10 mouse cellular contexts compared by ENCODE assay signal in genomic region chr6:108435467-108435866, GRCm38 (mm10).
DNase-seq lines count a peak whose midpoint lies in the region; ATAC-seq lines count a peak whose summit lies in the region.
"Had no signal": no experiment of that assay in that cellular context is flagged by ENCODE, and none has a peak within 500 bp of the region (broad histone marks: within the 10 kb centered on the region; RNA-seq: fewer than 3 reads in every experiment).

No protein-coding gene starts in this region.

- H3K9me3 ChIP-seq in heart, embryonic 13.5 days: no peaks in the 10 kb centered on the region
- H3K9me3 ChIP-seq in lung, embryonic 16.5 days (ENCODE audit: control insufficient read depth, low read length): no peaks in the 10 kb centered on the region
- H3K9me3 ChIP-seq in midbrain, embryonic 15.5 days: no peaks in the 10 kb centered on the region

- DNase-seq in heart, adult 8-10 months (ENCODE audit: low spot score): no peak
- DNase-seq in lung, postnatal 14 days: no peak
- peak; percentile 48 for DNase-seq in embryo, embryonic 11 days
- no peak for DNase-seq in thymus, postnatal 10 days (ENCODE audit: low spot score in 2 of 2)
- no peak for DNase-seq in lung, postnatal 4 days
- DNase-seq: cerebellum, adult 11-12 months; heart, postnatal 36 days had no signal

- 41% methylated on average over 6 of the region's 6 CpGs for WGBS in heart, embryonic 13.5 days
- 39% methylated on average over 6 of the region's 6 CpGs for WGBS in lung, embryonic 16.5 days
- WGBS in midbrain, embryonic 15.5 days: 53% methylated on average over 6 of the region's 6 CpGs

- no peak overlapping the region for H3K4me2 ChIP-seq in heart, embryonic 13.5 days
- no peak overlapping the region for H3K4me2 ChIP-seq in lung, embryonic 16.5 days (ENCODE audit: low read depth, low read length)
- H3K4me2 ChIP-seq in midbrain, embryonic 15.5 days: no peak overlapping the region

- peaks cover 31% of the 10 kb centered on the region for H3K4me1 ChIP-seq in heart, embryonic 13.5 days
- no peaks in the 10 kb centered on the region for H3K4me1 ChIP-seq in lung, embryonic 16.5 days (replicated peaks; ENCODE audit: control insufficient read depth, insufficient read depth, low read length)
- H3K4me1 ChIP-seq in midbrain, embryonic 15.5 days: peaks cover 16% of the 10 kb centered on the region

- no peak for ATAC-seq in heart, embryonic 13.5 days (ENCODE audit: extremely low read depth, insufficient number of reproducible peaks, low FRiP score, low TSS enrichment)
- ATAC-seq in lung, embryonic 16.5 days (ENCODE audit: low read depth): peak; percentile 41; the same call in 1 of the 2 replicates
- ATAC-seq in midbrain, embryonic 15.5 days (replicated peaks): peak; percentile 70

- H3K36me3 ChIP-seq in heart, embryonic 13.5 days: peaks cover 31% of the 10 kb centered on the region
- H3K36me3 ChIP-seq in lung, embryonic 16.5 days (ENCODE audit: control insufficient read depth, insufficient read depth, low read length): peaks cover 5% of the 10 kb centered on the region
- H3K36me3 ChIP-seq in midbrain, embryonic 15.5 days (replicated peaks): no peaks in the 10 kb centered on the region

- H3K4me3 ChIP-seq in heart, embryonic 13.5 days: no peak overlapping the region
- no peak overlapping the region for H3K4me3 ChIP-seq in lung, embryonic 16.5 days (ENCODE audit: low read length)
- no peak overlapping the region for H3K4me3 ChIP-seq in midbrain, embryonic 15.5 days

- H3K9ac ChIP-seq in heart, embryonic 13.5 days: no peak overlapping the region
- no peak overlapping the region for H3K9ac ChIP-seq in lung, embryonic 16.5 days (ENCODE audit: low read length)
- no peak overlapping the region for H3K9ac ChIP-seq in midbrain, embryonic 15.5 days

- peak overlapping the region; percentile 68 for H3K27ac ChIP-seq in heart, embryonic 13.5 days (replicated peaks)
- no peak overlapping the region for H3K27ac ChIP-seq in lung, embryonic 16.5 days (ENCODE audit: low read length)
- H3K27ac ChIP-seq in midbrain, embryonic 15.5 days: peak overlapping the region; percentile 69

- H3K27me3 ChIP-seq in heart, embryonic 13.5 days (replicated peaks): no peaks in the 10 kb centered on the region
- no peaks in the 10 kb centered on the region for H3K27me3 ChIP-seq in lung, embryonic 16.5 days (ENCODE audit: control insufficient read depth, insufficient read depth, low read depth, low read length)
- H3K27me3 ChIP-seq in midbrain, embryonic 15.5 days (replicated peaks): no peaks in the 10 kb centered on the region
